Mouse (Mus musculus): ENCODE results near the gene Ces5a. TPM values are rescaled to one million over a fixed set of nuclear protein-coding genes. Genes with fewer than 3 reads are reported as not detected.
"Not testable (repeated sequence)": the region's sequence is repeated elsewhere in the genome, so short reads cannot be mapped to it uniquely, and the experiment has no call there.

Gene Ces5a
- total RNA-seq, 2 experiments from 2014 or later = 0.42 to 0.71 TPM

DNA sequence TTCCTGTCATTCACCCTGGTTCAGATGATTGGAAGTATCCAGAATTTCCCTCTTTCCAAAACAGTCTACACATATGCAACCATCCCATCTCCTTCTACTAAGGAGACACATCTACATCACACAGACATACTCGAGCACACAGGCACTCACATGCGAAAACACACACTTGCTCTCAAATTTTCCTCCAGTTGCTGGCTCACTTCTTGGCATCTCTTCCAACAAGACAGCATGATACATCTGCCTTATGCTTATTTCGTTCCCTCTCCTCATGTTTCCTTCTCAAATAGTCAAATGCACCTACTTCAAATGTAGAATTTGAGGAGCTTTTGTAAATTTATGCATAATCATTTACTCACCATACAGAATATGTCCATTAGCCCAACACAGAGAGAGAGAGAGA, 33.0 kb downstream of the Ces5a start:
- Histone ChIP-seq H3K27ac (no peak overlapping the region), H3K4me3 (no peak overlapping the region)
- no peak for TF ChIP-seq CTCF (IDR thresholded peaks at IDR 0.05)
- intact Hi-C loops (cut with DNase I) = no loop called here
- no peak for DNase-seq

DNA sequence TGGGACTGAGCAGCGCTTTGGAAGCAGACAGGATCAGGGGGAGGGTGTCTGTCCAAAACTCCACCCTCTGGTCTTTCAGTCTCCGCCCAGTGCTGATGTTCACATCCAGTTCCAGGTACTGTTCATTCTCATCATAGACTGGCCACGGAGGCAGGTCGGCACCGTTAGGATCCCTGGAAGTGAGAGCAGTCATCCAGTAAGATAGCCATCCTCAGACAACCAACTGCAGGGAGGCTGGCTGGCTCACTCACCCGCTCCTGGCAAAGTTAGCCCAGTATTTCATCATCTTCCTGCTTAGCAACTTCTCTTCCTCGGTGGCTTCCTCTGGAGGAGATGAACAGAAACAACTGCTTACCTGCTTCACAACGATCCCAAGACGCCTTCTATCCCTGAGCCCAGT, 36.2 kb downstream of the Ces5a start:
- TF ChIP-seq CTCF (IDR thresholded peaks at IDR 0.05) = no peak
- Histone ChIP-seq H3K27ac (no peak overlapping the region), H3K4me3 (no peak overlapping the region)
- intact Hi-C loops (cut with DNase I) = no loop called here
- DNase-seq = no peak

DNA sequence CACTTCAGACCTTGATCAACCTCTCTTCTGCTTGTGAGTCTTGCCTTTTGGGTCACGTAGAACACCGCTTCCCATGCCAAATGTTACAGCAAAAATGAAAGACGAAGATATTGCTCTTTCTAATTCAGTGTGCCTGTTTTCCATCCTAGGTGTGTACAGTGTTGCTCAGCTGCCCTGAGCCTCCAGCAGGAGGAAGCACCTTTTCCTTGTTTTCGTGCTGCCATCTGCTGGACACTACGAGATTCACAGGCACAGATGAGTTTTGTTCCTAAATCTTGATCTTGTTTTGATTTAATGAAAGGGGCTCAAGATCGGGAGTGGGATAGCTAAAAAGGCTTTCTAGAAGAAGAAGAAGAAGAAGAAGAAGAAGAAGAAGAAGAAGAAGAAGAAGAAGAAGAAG, 40.3 kb downstream of the Ces5a start:
- DNase-seq = peak; percentile 25
- intact Hi-C loops (cut with DNase I) = no loop called here

DNA sequence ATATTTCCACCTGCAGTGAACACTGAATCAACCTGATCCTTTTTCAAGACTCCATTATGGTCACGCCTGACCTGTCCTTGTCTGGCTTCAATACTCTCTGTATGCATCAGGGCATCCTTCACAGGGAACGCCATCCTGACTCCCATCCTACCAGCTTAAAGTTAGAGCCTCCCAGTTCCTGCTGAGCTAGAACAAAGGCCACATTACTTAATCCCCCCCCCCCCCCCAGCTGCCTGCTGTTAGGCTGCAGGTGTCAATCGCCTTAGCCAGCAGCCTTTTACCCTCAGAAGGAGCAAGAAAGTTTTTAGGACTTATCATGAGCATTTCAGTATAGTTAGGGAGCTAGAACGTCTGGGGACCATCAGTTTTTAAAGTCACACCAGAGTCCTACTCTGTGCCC, 46.9 kb downstream of the Ces5a start:
- no peak for TF ChIP-seq CTCF (IDR thresholded peaks at IDR 0.05)
- H3K27ac ChIP-seq = no peak overlapping the region
- no peak overlapping the region for H3K4me3 ChIP-seq
- DNase-seq = no peak
- intact Hi-C loops (cut with DNase I) = no loop called here

More for the DNA sequence above, 40.3 kb downstream of the Ces5a start:
- no peak overlapping the region for H3K27ac ChIP-seq
- no peak overlapping the region for H3K4me3 ChIP-seq
- peak; percentile 76 for TF ChIP-seq CTCF (IDR thresholded peaks at IDR 0.05)

DNA sequence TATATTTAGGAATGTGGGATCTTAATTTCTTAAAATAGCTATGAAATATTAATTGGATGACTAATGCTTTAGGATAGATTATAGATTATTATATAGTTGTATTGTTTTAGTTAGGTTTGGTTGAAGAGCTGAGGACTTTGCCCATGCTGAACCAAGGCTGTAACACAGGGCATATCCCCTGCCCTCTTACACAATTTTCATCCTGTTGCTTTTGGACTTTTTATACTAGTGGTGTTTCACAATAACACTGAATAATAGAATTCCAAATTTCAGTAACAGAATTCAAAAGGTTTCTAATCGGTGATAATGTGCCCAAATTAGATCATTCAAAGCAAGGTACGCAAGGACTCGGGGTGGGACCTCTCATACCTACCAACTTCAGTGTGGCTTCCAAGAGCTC, 57.4 kb downstream of the Ces5a start:
- Histone ChIP-seq H3K27ac (no peak overlapping the region), H3K4me3 (no peak overlapping the region)
- intact Hi-C loops (cut with DNase I) = no loop called here
- no peak for TF ChIP-seq CTCF (IDR thresholded peaks at IDR 0.05)
- no peak for DNase-seq

DNA sequence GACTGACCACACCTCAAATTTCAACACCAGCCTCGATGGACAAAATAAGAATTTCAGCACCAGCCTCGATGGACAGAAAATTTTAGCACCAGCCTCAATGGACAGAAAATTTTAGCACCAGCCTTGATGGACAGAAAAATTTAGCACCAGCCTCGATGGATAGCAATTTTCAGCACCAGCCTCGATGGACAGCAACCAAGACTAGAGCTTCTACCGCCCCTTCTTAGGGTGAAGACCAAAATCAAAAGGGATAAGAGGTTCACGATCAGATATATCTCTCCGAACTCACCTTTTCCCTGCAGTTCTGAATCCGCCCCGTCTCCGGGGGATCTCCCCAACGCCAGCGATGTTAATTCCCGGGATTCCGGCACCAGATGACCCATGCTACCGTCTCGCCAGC, 65.9 kb downstream of the Ces5a start:
- DNase-seq; H3K27ac ChIP-seq; H3K4me3 ChIP-seq; intact Hi-C loops (cut with DNase I): not testable (repeated sequence)

DNA sequence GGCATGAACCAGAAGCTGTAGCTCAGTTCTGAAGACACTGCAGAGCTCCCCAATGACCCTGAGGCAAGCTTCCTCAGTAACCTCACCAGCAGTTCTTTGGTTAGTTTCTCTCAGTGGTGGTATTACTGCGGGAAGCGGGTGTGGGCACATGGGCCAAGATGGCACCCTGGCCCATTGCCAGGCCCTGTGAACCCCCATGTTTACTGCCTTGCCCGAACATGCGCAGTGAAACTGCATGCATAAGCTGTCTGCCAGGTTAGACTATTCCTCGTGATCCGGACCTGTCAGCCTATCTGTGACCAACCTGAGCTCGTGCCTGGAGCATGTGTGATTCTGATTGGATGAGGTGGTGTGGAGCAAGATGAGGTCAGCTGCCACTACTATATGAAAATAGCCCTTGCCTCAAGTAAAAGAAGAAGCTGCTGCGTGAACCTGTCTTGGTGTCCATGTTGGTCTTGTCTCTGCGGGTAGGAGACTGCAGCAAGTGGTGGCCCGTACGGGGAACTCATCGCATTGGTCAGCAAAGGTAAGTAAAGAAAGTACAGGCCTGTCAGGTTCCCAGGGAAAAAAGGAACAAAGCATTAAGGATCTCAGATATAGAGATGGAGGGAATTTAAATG, 81.3 kb downstream of the Ces5a start:
- DNase-seq = no peak
- Histone ChIP-seq H3K27ac (no peak overlapping the region), H3K4me3 (no peak overlapping the region)
- TF ChIP-seq CTCF (IDR thresholded peaks at IDR 0.05) = no peak
- intact Hi-C loops (cut with DNase I) = no loop called here

Other genes with a start within 250 kb of the Ces5a start
- not detected for gene Ces1g, start 198.5 kb downstream of the Ces5a start, total RNA-seq (2021)
- gene Ces1h, start 156.1 kb downstream of the Ces5a start, total RNA-seq (2021) = not detected

Measured in gastrocnemius, adult 2 months (tissue).